Mouse (Mus musculus) hindbrain, embryonic 12.5 days (tissue): ENCODE measurements around the gene Fbxo27. TPM values are rescaled to one million over a fixed set of nuclear protein-coding genes. Genes with fewer than 3 reads are reported as not detected.

Source experiments
- ATAC-seq: fragments of 200-750 bp; cut with Nextera tagmentation; 2 replicates; pipeline ENCODE4 v1.8.0; 2017; ENCODE audit warnings: moderate TSS enrichment; ENCODE audit not compliant: low FRiP score
- H3K27ac ChIP-seq: fragments of 300-500 bp; sonication (generic); 2 replicates; pipeline ENCODE4 v1.5.1; 2016; ENCODE audit warnings: mild to moderate bottlenecking
- H3K27me3 ChIP-seq: fragments of 300-500 bp; sonication (generic); 2 replicates; pipeline ENCODE4 v1.6.1; 2016; ENCODE audit warnings: mild to moderate bottlenecking
- H3K36me3 ChIP-seq: fragments of 300-500 bp; sonication (generic); 2 replicates; pipeline ENCODE4 v1.6.1; 2016; ENCODE audit warnings: mild to moderate bottlenecking
- H3K4me1 ChIP-seq: fragments of 300-500 bp; sonication (generic); 2 replicates; pipeline ENCODE4 v1.6.1; 2016
- H3K4me2 ChIP-seq: fragments of 300-500 bp; sonication (generic); replicated peaks from 2 replicates; pipeline ENCODE4 v1.6.1; 2016; ENCODE audit warnings: mild to moderate bottlenecking
- H3K4me3 ChIP-seq: fragments of 300-500 bp; sonication (generic); 2 replicates; pipeline ENCODE4 v1.5.1; 2016; ENCODE audit warnings: mild to moderate bottlenecking
- H3K9ac ChIP-seq: fragments of 300-500 bp; sonication (generic); 2 replicates; pipeline ENCODE4 v1.6.1; 2016; ENCODE audit warnings: mild to moderate bottlenecking, moderate library complexity
- H3K9me3 ChIP-seq: fragments of 300-500 bp; sonication (generic); replicated peaks from 2 replicates; pipeline ENCODE4 v1.6.1; 2016; ENCODE audit warnings: mild to moderate bottlenecking
- WGBS: fragments of 180-500 bp; shearing (Covaris S2); methylation state at CpG from one replicate; pipeline ENCODE4 v1.1.7; 2016; 5-methylcytosine and 5-hydroxymethylcytosine counted together
- polyA plus RNA-seq: library from polyadenylated mRNA; unstranded; fragments of >200 nt; fragmentation: Nextera tagmentation; extraction: Ambion mirVana; gene quantifications from 2 replicates; pipeline ENCODE4 v1.2.1, GENCODE M21; 2016

The Fbxo27 gene
- polyA plus RNA-seq, 1 experiment from 2014 or later = 7.0 TPM

DNA sequence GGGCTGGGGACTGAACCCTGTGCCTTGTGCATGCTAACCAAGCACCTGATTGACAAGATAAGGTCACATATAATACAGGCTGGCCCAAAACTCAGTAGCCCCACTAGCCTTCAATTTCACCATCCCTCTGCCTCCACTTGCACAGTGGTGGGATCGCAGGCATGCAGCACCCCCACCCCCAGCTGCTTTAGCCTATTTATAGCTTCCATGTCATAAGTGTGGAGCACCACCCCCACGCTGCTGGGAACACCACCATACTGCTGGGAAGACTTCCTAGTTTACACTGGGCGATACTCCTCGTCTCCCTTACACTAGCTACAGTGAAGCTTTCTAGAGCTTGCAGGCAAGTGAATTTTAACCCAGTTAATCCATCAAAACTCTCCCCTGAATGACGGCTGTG lies 22.0 kb downstream of the Fbxo27 start:
- WGBS = 83% methylated on average over 5 of the region's 5 CpGs
- Histone ChIP-seq H3K9me3 (no peaks in the 10 kb centered on the region), H3K27ac (no peak overlapping the region), H3K4me2 (no peak overlapping the region), H3K9ac (no peak overlapping the region), H3K4me3 (no peak overlapping the region), H3K4me1 (peaks cover 4% of the 10 kb centered on the region; the same call in 1 of the 2 replicates), H3K36me3 (no peaks in the 10 kb centered on the region), H3K27me3 (no peaks in the 10 kb centered on the region)
- ATAC-seq = no peak

DNA sequence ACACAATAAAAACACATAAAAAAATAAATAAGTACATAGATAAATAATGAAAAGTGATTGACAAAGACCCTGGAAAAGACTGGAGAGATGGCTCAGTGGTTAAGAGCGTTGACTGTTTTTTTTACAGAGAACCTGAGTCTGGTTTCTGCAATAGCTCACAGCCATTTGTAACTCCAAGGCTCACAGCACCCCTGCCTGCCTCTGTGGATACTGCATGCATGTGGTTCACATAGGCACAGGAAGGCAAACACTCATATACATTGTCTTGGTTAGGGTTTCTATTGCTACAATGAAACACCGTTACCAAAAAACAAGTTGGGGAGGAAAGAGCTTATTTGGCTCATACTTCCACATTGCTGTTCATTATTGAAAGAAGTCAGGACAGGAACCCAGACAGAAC lies 22.9 kb downstream of the Fbxo27 start:
- Histone ChIP-seq H3K27me3 (no peaks in the 10 kb centered on the region), H3K4me1 (peaks cover 4% of the 10 kb centered on the region; the same call in 1 of the 2 replicates), H3K27ac (no peak overlapping the region), H3K36me3 (no peaks in the 10 kb centered on the region), H3K4me3 (no peak overlapping the region), H3K4me2 (no peak overlapping the region), H3K9ac (no peak overlapping the region), H3K9me3 (no peaks in the 10 kb centered on the region)
- WGBS = 95% methylated on average over 2 of the region's 2 CpGs
- ATAC-seq = no peak

DNA sequence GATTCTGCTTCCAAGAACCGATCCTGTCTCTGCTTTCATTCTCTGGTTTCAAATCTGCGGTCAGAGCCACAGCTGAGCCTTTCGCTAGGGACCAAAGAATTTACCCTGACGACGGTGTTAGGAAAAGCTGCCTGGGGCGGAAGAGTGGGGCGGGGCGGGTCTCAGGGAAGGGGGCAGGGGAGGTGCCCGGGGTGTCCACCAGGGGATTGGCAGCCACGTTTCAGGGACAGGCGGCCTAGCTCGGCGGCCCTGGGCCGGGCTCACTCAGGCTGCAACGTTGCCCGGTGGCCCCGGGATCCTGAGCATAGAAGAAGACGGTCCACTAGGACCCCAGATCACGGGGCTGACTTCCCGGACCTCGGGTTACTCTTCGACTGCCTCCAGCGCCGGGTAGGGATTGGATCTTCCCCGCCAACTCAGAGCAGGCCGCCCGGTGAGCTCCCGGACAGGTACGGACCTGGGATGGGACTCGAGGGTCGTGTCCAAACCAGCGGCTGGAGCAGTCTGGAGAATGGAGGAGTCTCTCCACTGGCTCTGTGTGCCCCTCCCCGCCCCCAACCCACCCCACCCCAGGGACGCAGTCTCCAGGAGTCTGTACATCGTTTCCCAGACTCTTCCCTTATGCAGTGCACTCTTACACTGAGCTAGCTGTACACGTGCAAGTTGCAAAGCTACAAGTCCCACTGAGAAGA lies 24.1 kb downstream of the Fbxo27 start, which contains the start of gene Fbxo17:
Fbxo17 (plus strand) TSS at position 215 of the 692 bp plus-strand sequence.
- H3K4me3 ChIP-seq = peak within 1 kb of the TSS; percentile 41
- H3K4me2 ChIP-seq = peak within 1 kb of the TSS; percentile 68
- peak within 1 kb of the TSS; percentile 8; the same call in 1 of the 2 replicates for H3K27ac ChIP-seq
- ATAC-seq = peak; percentile 76
- no peaks in the 10 kb centered on the region for H3K27me3 ChIP-seq
- no peaks in the 10 kb centered on the region for H3K9me3 ChIP-seq
- peak within 1 kb of the TSS; percentile 61 for H3K9ac ChIP-seq
- WGBS = 4% methylated on average over 36 of the region's 36 CpGs
- no peaks in the 10 kb centered on the region for H3K36me3 ChIP-seq
- H3K4me1 ChIP-seq = peaks cover 4% of the 10 kb centered on the region; the same call in 1 of the 2 replicates

DNA sequence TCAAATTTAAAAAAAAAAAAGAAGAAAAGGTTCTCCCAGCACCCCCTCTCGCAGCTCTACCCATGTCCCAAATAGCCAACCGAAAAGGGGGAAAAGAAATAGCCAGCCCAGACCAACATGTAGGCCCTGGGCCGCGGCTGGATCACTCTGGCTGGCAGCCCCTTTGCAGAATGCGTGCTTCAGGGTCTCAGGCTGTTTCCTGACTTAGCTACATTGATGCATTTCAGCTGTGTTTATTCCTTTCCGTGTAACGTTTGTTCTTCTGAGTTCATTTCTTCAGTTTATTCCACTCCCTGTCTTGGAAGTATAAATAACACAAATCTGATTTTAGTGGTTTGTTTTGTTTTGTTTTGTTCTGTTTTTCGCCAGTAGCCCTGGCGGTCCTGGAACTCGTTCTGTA lies 25.1 kb downstream of the Fbxo27 start:
- H3K4me3 ChIP-seq = no peak overlapping the region
- no peaks in the 10 kb centered on the region for H3K36me3 ChIP-seq
- 87% methylated on average over 10 of the region's 10 CpGs for WGBS
- H3K4me1 ChIP-seq = peaks cover 4% of the 10 kb centered on the region; the same call in 1 of the 2 replicates
- no peak overlapping the region for H3K27ac ChIP-seq
- no peaks in the 10 kb centered on the region for H3K27me3 ChIP-seq
- ATAC-seq = no peak
- H3K9me3 ChIP-seq = no peaks in the 10 kb centered on the region
- peak overlapping the region; percentile 68; the same call in 1 of the 2 replicates for H3K4me2 ChIP-seq
- no peak overlapping the region for H3K9ac ChIP-seq

DNA sequence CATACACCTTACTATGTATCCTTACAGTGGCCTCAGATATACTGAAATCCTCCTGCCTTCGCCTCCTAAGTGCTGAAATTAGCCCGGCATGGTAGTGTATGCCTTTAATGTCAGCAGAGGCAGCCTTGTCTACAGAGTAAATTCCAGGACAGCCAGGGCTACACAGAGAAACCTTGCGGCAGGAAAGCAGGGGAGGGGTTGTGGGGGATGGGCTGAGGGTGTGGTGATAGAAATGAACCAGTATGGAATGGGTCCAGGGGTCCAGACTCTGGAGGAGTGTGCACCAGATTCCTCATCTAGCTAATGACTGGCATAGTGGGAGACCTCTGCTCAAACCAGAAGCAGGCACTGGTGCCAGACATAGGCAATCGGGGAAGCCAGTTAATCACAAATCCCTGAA lies 26.5 kb downstream of the Fbxo27 start:
- no peaks in the 10 kb centered on the region for H3K36me3 ChIP-seq
- no peak overlapping the region for H3K9ac ChIP-seq
- no peak overlapping the region for H3K4me2 ChIP-seq
- no peak overlapping the region for H3K4me3 ChIP-seq
- no peaks in the 10 kb centered on the region for H3K27me3 ChIP-seq
- WGBS = 66% methylated on average over 4 of the region's 4 CpGs
- no peaks in the 10 kb centered on the region for H3K9me3 ChIP-seq
- H3K27ac ChIP-seq = no peak overlapping the region
- peaks cover 4% of the 10 kb centered on the region; the same call in 1 of the 2 replicates for H3K4me1 ChIP-seq
- no peak for ATAC-seq

DNA sequence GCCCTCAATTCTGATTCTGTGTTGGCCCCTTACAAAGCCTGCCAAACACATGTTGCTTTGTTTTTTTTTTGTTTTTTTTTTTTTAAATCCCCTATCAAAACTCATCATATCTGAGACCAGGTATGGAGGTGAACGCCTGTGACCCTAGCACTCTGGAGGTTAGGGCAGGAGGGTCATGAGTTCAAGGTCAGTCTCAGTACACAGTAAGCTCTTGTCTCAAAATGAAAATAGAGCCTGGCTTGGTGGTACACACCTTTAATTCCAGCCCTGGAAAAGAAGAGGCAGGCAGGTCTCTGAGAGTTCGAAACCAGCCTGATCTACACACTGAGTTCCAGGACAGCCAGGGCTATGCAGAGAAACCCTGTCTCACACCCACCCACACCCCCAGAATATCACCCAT lies 27.0 kb downstream of the Fbxo27 start:
- no peak for ATAC-seq
- Histone ChIP-seq H3K36me3 (no peaks in the 10 kb centered on the region), H3K4me1 (peaks cover 4% of the 10 kb centered on the region; the same call in 1 of the 2 replicates), H3K27ac (no peak overlapping the region), H3K27me3 (no peaks in the 10 kb centered on the region), H3K9ac (no peak overlapping the region), H3K9me3 (no peaks in the 10 kb centered on the region), H3K4me2 (no peak overlapping the region), H3K4me3 (no peak overlapping the region)
- WGBS = 88% methylated on average over 2 of the region's 2 CpGs

DNA sequence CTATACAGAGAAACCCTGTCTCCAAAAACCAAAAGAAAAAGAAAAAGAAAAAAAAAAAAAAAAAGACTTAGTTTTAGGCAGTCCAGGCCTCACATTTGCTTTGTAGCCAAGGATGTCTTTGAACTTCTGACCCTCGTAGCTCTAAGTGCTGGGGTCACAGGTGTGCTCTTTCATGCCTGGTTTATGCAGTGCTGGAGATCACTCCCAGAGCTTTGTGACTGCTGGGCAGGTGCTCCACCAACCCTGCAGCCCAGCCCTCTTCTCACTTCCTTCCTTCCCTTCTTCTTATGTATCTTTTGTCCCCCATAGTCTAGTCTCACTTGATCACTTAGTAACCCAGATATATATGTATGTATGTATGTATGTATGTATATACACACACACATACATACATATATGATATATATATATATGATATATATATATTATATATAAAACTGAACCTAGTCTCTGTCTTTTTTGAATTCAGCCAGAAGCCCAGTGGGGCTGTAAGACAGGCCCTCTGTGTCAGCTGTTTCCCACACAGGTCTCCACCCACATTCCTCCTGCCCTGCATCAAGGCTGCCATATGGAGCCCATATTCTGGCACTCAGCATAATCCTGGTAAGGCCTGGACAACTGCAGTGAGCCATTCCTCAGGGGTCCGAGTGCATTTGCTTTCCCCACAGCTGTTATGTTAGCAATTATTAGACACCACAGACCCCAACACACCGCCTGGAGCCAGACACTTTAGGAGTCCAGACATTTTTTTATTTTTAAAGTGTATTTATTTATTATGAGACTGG lies 28.3 kb downstream of the Fbxo27 start:
- no peaks in the 10 kb centered on the region for H3K27me3 ChIP-seq
- WGBS = 69% methylated on average over 3 of the region's 3 CpGs
- no peaks in the 10 kb centered on the region for H3K9me3 ChIP-seq

DNA sequence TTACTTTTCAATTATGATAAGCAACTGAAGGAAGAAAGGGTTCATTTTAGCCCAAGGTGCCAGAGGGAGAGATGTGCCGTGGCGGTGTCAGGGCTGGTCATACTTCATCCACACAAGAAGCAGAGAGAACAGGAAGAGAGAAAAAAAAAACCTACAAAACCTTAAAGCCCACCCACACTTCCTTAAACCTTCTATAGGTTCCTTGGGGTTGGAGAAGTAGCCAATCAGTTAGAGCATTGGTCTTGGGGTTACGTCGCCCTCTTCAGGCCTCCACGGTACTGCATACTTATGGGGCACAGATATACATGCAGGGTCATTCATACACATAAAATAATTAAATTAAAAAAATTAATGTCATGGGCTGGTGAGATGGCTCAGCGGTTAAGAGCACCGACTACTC lies 29.4 kb downstream of the Fbxo27 start:
- WGBS = 93% methylated on average over 7 of the region's 7 CpGs
- Histone ChIP-seq H3K27ac (no peak overlapping the region), H3K4me3 (no peak overlapping the region), H3K4me1 (peaks cover under 1% of the 10 kb centered on the region; the same call in 1 of the 2 replicates), H3K9me3 (no peaks in the 10 kb centered on the region), H3K9ac (no peak overlapping the region), H3K27me3 (no peaks in the 10 kb centered on the region), H3K36me3 (no peaks in the 10 kb centered on the region), H3K4me2 (no peak overlapping the region)
- ATAC-seq = no peak

More for the DNA sequence above, 28.3 kb downstream of the Fbxo27 start:
- peaks cover 4% of the 10 kb centered on the region; the same call in 1 of the 2 replicates for H3K4me1 ChIP-seq
- H3K9ac ChIP-seq = no peak overlapping the region
- H3K27ac ChIP-seq = no peak overlapping the region
- H3K4me2 ChIP-seq = no peak overlapping the region
- no peak for ATAC-seq
- H3K4me3 ChIP-seq = no peak overlapping the region
- no peaks in the 10 kb centered on the region for H3K36me3 ChIP-seq

DNA sequence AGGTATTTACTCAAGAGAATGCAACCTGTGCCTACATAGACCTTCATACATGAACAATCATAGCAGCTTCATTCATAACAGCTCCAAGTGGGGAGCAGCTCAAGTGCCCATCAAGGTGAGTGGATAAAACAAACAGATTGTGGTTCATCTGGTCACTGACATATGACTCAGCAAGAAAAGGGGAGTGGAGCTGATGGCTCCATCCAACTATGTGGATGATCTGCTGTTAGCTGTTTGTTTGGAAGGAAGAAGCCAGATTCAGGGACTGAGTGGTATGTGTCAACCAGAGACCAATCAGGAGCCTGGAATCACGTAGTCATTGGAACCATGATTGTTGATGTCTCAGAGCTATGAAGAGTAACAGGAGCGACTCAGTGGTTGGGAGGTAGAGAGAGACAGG lies 32.0 kb downstream of the Fbxo27 start:
- H3K27me3 ChIP-seq = no peaks in the 10 kb centered on the region
- H3K9me3 ChIP-seq = no peaks in the 10 kb centered on the region
- WGBS = 91% methylated on average over 2 of the region's 2 CpGs
- H3K27ac ChIP-seq = no peak overlapping the region
- H3K4me3 ChIP-seq = no peak overlapping the region
- H3K4me2 ChIP-seq = no peak overlapping the region
- no peaks in the 10 kb centered on the region for H3K36me3 ChIP-seq
- H3K4me1 ChIP-seq = no peaks in the 10 kb centered on the region
- H3K9ac ChIP-seq = no peak overlapping the region
- ATAC-seq = no peak

DNA sequence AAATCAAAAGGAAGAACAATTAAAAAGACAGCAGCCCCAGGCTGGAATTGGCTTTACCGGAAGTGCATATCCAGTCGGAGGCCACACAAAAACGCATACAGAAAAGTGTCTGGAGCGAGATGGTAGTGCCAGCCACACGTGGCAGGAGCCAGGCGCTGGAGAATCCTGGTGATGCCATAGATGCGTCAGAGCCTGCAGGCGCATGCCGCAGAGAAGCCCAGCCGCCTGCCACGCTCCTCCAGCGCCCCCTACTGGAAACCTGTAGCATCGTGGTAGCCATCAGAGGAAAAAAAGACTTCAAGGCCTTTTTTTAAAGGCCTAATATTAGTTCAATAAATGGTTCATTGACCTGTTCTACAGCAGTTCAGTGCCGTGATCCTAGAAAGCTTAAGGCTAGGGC lies 34.0 kb downstream of the Fbxo27 start:
- H3K9me3 ChIP-seq = peaks cover 8% of the 10 kb centered on the region
- no peak; the same call in 1 of the 2 replicates for ATAC-seq
- no peaks in the 10 kb centered on the region for H3K36me3 ChIP-seq
- peak overlapping the region; percentile 26; the same call in 1 of the 2 replicates for H3K4me2 ChIP-seq
- 8% methylated on average over 14 of the region's 14 CpGs for WGBS
- no peak overlapping the region for H3K9ac ChIP-seq
- H3K27me3 ChIP-seq = peaks cover 2% of the 10 kb centered on the region
- no peak overlapping the region for H3K4me3 ChIP-seq
- H3K4me1 ChIP-seq = no peaks in the 10 kb centered on the region
- no peak overlapping the region for H3K27ac ChIP-seq

DNA sequence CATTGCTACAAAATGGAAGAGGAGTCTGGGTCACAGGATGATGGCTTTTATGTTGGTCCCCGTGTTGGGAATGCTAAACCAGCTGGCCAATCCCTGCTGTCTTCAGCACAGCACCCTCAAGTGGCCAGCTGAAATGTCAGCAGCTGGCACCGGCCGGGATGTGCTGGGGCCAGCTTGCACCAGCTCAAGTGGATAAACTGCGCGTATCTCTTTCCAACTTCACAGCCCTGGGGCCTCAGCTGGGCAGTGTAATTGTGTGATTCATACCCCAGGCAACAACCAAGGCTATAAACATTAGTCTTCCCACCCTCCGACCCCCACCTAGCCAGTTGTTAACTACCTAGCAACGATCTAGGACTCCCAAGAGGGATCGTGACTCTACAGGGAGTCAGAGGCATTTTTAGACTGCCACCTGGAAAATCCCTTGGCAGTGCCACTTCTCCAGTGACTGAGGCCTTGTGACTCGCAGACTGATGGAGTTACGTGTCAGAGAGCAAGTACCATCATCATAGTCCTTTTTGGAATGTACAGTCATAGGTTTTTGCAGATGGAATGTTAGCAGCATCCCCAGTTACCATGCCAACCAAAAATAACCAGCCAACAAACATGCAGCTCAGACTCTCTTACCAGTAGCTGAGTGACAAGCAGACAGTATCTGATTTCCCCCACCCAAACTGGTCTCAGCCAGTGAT lies 35.1 kb downstream of the Fbxo27 start:
- ATAC-seq = peak; percentile 43
- Histone ChIP-seq H3K27me3 (peaks cover 11% of the 10 kb centered on the region), H3K4me2 (no peak overlapping the region), H3K9ac (0 out of 2 replicates have a peak overlapping the region, but pooled peaks have one; percentile 23), H3K27ac (no peak overlapping the region), H3K36me3 (no peaks in the 10 kb centered on the region), H3K9me3 (peaks cover 10% of the 10 kb centered on the region), H3K4me3 (no peak overlapping the region), H3K4me1 (peaks cover 2% of the 10 kb centered on the region)
- 54% methylated on average over 10 of the region's 10 CpGs for WGBS
